Mouse (Mus musculus): ENCODE data around the gene Uvrag.

DNA sequence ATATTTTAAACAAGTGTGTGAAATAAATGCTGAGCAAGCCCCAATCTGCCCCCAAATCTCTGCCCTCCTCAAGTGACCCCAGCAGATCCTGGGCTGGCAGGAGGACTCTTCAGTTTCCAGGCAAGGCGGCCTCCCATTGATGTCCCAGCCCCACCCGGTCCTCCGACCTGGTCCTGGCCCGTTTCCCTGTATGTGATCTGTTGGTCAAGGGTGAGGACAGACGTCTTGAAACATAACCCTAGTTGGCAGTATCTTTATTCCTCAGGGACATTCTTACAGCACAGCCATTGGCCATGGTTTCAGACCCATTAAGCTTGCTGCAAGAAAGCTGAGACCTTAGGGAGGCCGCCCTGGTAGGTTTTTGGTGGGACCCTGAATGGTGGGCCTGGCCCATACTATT, 287.1 kb downstream of the Uvrag start:
- TF ChIP-seq CTCF (IDR thresholded peaks at IDR 0.05; ENCODE audit: low read depth, low read length), result no peak
- TF ChIP-seq POLR2AphosphoS5 (IDR thresholded peaks at IDR 0.05; ENCODE audit: insufficient replicate concordance, low read depth, low read length), result no peak
- TF ChIP-seq GATA2 (IDR thresholded peaks at IDR 0.05; ENCODE audit: borderline replicate concordance, low read depth, low read length), result no peak
- no peak for TF ChIP-seq GATA1 (IDR thresholded peaks at IDR 0.05; ENCODE audit: borderline replicate concordance, low read length)
- no peak for TF ChIP-seq TAL1 (conservative IDR thresholded peaks at IDR 0.05; ENCODE audit: low read depth, low read length)

All from G1E (cell line).